Mouse (Mus musculus): ENCODE results near the gene Tmem150b.

Gene Tmem150b

DNA sequence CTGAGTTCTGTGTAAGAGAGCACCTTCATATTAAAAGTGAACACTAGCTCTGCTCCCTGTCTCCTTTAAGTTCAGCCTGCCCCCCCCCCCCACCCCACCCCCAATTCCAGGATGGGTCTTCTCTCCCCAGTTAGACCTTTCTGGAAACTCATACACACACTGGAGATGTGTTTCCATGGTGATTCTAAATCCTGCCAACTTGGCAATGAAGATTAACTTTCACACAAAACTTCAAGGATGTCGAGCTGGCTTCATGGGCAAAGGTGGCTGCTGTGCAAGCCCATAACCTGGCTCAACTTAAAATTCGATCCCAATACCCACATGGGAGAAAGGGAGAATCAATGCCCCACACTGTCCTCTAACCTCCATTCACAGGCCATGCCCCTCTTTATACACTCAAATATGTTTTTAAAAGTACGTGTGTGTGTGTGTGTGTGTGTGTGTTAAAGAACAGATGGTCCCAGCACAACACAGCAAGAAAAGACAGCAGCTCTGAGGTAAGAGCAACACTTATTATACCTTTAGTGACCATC, 65.1 kb downstream of the Tmem150b start:
- no peak for DNase-seq

DNA sequence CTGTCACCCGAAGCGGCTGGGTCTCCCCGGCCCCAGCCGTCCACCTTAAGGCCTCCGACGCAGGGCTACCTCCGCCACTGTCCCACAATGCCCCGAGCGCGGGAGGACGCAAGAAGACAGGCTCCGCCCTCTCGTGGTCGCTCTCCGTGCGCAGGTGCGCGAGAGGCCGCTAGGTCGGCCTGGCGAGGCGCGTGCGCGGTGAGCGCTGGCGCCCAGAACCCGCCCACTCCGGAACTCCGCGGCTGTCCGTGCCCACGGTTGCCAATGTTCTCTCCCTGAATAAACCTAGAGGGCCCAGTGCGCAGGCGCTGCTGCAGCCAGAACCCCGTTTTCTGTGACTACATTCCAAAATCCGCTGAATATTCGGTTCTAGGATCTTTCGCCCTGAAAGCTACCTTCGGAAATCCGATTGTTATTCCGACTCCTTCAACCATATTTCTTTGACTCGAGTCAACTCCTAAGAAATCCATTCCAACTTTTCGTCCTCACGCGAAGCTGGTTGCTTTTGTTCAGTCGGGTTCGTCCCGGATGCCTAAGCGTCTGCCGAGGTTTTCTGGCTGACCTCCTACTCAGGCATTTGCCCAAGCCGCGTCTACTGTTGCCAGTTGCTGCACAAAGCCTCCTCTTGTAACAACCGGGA, 66.0 kb downstream of the Tmem150b start, which contains the start of gene Ppp6r1:
Gene Ppp6r1 (minus strand): TSS at position 108 of the 640 bp plus-strand sequence.
- DNase-seq = peak; percentile 96 to 98

DNA sequence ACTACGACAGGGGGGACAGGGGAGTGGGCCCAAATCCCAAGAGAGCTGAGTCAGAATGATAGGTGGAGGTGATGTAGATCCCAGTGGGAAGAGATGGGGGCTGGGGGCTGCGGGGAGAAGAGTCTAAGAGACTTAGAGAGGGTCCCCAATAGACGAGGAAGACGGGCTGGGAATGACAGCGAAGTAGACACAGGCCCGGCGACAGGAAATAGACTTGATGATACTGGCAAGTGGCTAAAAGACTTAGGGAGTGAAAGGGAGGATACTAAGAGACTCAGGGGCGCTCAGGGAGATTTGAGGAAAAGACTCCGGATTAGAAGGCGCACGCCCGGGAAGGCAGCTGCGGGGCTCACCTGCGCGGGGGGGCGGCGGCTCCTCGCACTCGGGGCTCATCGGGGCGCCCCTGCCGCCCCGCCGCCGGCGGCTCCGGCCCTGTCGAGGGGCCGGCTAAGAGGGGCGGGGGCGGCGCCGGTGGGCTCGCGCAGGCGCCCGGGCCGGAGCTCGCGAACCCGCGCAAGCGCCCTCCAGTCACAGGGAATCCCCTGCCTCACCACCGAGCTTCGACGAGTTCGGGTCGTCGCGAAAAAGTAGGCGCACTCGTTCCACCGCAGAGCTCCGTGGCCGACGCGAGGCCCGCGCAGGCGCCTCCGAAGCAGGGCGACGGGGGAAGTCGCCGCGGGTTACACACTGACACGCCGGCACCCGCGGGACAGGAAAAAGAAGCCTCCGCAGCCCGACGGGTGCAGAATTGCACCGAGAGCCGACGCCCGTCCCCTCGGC, 66.7 kb downstream of the Tmem150b start:
- peak; percentile 66 to 75 for DNase-seq

DNA sequence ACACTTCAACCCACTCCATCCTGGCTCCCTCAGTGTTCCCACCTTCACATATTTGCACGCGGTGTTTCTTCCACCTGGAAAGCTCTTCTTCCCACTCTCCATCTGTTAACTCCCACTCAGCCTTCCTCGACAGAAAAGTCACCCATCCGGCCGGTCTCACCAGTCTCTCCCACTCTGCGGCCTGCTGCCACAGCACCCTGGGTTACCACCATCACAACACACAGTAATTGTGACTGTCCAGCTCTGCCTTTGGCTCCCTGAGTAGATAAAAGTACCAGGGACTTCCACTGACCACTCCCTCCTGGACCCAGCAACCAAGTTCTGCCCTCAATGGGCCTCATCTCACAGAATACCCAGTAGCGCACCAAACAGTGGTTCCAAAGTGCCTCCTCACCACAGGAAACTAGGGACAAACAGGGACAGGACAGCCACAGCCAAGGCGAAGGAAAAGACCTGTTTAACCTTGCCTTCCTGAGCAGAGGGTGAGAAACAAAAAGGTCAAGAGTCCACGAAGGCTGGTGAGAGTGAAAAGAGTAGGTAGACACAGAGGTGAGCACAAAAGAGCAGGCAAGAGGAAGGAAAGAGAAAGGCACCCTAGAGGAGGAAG, 67.4 kb downstream of the Tmem150b start:
- peak in 1 of 2 experiments; percentile 23 for DNase-seq

All from kidney, postnatal 4 days (tissue).